Mouse (Mus musculus): ENCODE data around the gene Bptf.

DNA sequence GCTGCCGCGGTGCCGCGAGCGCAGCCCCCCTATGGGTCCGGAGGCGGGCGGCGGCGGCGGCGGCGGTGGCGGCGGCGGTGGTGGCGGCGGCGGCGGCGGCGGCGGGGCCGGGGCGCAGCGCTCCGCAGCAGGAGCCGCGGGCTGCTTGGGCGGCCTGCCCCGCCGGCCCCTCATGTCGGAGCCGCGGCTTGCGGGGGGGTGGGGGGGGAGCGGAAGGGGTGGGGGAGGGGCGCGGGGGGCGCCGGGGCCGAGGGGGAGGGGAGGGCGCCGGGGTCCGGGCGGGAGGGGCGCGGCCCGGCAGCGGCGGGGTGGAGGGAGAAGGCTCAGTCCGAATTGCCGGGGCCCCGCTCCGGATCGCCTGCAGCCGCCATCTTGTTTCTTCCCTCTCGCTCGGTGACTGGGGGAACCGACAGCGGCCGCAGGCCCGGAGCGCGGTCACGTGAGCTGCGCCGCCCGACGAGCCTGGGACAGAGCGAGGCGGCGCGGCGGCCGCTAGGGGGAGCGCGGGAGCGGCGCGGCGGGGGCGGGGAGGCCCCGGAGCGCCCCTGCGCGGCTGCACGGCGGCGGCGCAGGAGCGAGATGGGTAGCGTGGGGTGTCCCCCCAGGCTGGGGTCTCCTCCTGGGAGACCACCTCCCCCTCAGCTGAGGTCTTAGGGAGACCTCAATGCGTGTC, at the start of gene Bptf:
- peak; percentile 35 for TF ChIP-seq CTCF (IDR thresholded peaks at IDR 0.05; ENCODE audit: borderline replicate concordance, insufficient read depth, low read length)
- TF ChIP-seq POLR2A (IDR thresholded peaks at IDR 0.05; ENCODE audit: low read depth, low read length) = peak; percentile 53
